Mouse (Mus musculus): ENCODE data around the gene Trim63. TPM values are rescaled to one million over a fixed set of nuclear protein-coding genes. Genes with fewer than 3 reads are reported as not detected.
"Not testable (repeated sequence)": the region's sequence is repeated elsewhere in the genome, so short reads cannot be mapped to it uniquely, and the experiment has no call there.

Gene Trim63
- polyA plus RNA-seq, 1 experiment from 2014 or later = 0.36 TPM

GRCm38 (mm10) chr4:134288397-134289256 lies 26.3 kb upstream of the Trim63 start:
- H3K27me3 ChIP-seq (ENCODE audit: low read depth, poor library complexity, severe bottlenecking) = peaks cover 9% of the 10 kb centered on the region; the same call in 1 of the 2 replicates
- peaks cover 14% of the 10 kb centered on the region for H3K36me3 ChIP-seq
- 57% methylated on average over 11 of the region's 11 CpGs for WGBS
- peak overlapping the region; percentile 95 for H3K4me3 ChIP-seq
- no peak for DNase-seq (ENCODE audit: low spot score)
- no peaks in the 10 kb centered on the region for H3K9me3 ChIP-seq (replicated peaks)
- H3K4me1 ChIP-seq = peaks cover 29% of the 10 kb centered on the region
- H3K27ac ChIP-seq (replicated peaks) = peak overlapping the region; percentile 100

- Histone ChIP-seq H3K4me3 (no peak overlapping the region), H3K4me1 (peaks cover 17% of the 10 kb centered on the region), H3K27me3 (ENCODE audit: low read depth, poor library complexity, severe bottlenecking) (peaks cover 9% of the 10 kb centered on the region; the same call in 1 of the 2 replicates), H3K36me3 (no peaks in the 10 kb centered on the region), H3K27ac (replicated peaks) (no peak overlapping the region), H3K9me3 (replicated peaks) (0 out of 2 replicates have a peak, but pooled peaks cover 4% of the 10 kb centered on the region)
- peak; percentile 81 for DNase-seq (ENCODE audit: low spot score)
- 22% methylated on average over 7 of the region's 7 CpGs for WGBS
Observed at GRCm38 (mm10) chr4:134292067-134292466, 22.9 kb upstream of the Trim63 start.

- DNase-seq (ENCODE audit: low spot score) = no peak
- Histone ChIP-seq H3K36me3 (no peaks in the 10 kb centered on the region), H3K4me3 (no peak overlapping the region)
Observed at GRCm38 (mm10) chr4:134293061-134293691, 21.7 kb upstream of the Trim63 start.

GRCm38 (mm10) chr4:134293692-134294163 lies 21.2 kb upstream of the Trim63 start:
- no peaks in the 10 kb centered on the region for H3K36me3 ChIP-seq
- no peak overlapping the region for H3K4me3 ChIP-seq
- WGBS = 72% methylated on average over 9 of the region's 9 CpGs
- no peak overlapping the region for H3K27ac ChIP-seq (replicated peaks)
- 0 out of 2 replicates have a peak, but pooled peaks cover 4% of the 10 kb centered on the region for H3K9me3 ChIP-seq (replicated peaks)
- peaks cover 5% of the 10 kb centered on the region for H3K4me1 ChIP-seq
- peaks cover 9% of the 10 kb centered on the region; the same call in 1 of the 2 replicates for H3K27me3 ChIP-seq (ENCODE audit: low read depth, poor library complexity, severe bottlenecking)
- DNase-seq (ENCODE audit: low spot score) = no peak

More at GRCm38 (mm10) chr4:134293061-134293691, 21.7 kb upstream of the Trim63 start:
- Histone ChIP-seq H3K4me1 (peaks cover 10% of the 10 kb centered on the region), H3K27ac (replicated peaks) (no peak overlapping the region), H3K27me3 (ENCODE audit: low read depth, poor library complexity, severe bottlenecking) (peaks cover 9% of the 10 kb centered on the region; the same call in 1 of the 2 replicates), H3K9me3 (replicated peaks) (0 out of 2 replicates have a peak, but pooled peaks cover 4% of the 10 kb centered on the region)
- WGBS = 73% methylated on average over 18 of the region's 18 CpGs

GRCm38 (mm10) chr4:134296096-134296495 lies 18.8 kb upstream of the Trim63 start:
- not testable (repeated sequence) for H3K4me1 ChIP-seq; H3K27ac ChIP-seq (replicated peaks); H3K27me3 ChIP-seq (ENCODE audit: low read depth, poor library complexity, severe bottlenecking); H3K9me3 ChIP-seq (replicated peaks); DNase-seq (ENCODE audit: low spot score); H3K36me3 ChIP-seq; H3K4me3 ChIP-seq
- 88% methylated on average over 4 of the region's 4 CpGs for WGBS

- no peak overlapping the region for H3K27ac ChIP-seq (replicated peaks)
- H3K9me3 ChIP-seq (replicated peaks) = 0 out of 2 replicates have a peak, but pooled peaks cover 4% of the 10 kb centered on the region
- WGBS = 92% methylated on average over 4 of the region's 4 CpGs
- no peaks in the 10 kb centered on the region for H3K36me3 ChIP-seq
- no peak for DNase-seq (ENCODE audit: low spot score)
- H3K4me3 ChIP-seq = no peak overlapping the region
- no peaks in the 10 kb centered on the region for H3K4me1 ChIP-seq
- H3K27me3 ChIP-seq (ENCODE audit: low read depth, poor library complexity, severe bottlenecking) = peaks cover 9% of the 10 kb centered on the region; the same call in 1 of the 2 replicates
Observed at GRCm38 (mm10) chr4:134296523-134296922, 18.4 kb upstream of the Trim63 start.

- Histone ChIP-seq H3K27me3 (ENCODE audit: low read depth, poor library complexity, severe bottlenecking) (peaks cover 9% of the 10 kb centered on the region; the same call in 1 of the 2 replicates), H3K9me3 (replicated peaks) (0 out of 2 replicates have a peak, but pooled peaks cover 4% of the 10 kb centered on the region), H3K36me3 (no peaks in the 10 kb centered on the region), H3K27ac (replicated peaks) (no peak overlapping the region), H3K4me1 (no peaks in the 10 kb centered on the region), H3K4me3 (no peak overlapping the region)
- WGBS = 96% methylated on average over 8 of the region's 8 CpGs
- no peak for DNase-seq (ENCODE audit: low spot score)
Observed at GRCm38 (mm10) chr4:134297369-134297768, 17.6 kb upstream of the Trim63 start.

GRCm38 (mm10) chr4:134298626-134299497 lies 16.1 kb upstream of the Trim63 start:
- Histone ChIP-seq H3K36me3 (no peaks in the 10 kb centered on the region), H3K4me3 (no peak overlapping the region), H3K27ac (replicated peaks) (no peak overlapping the region), H3K27me3 (ENCODE audit: low read depth, poor library complexity, severe bottlenecking) (no peaks in the 10 kb centered on the region; the same call in 1 of the 2 replicates), H3K4me1 (no peaks in the 10 kb centered on the region), H3K9me3 (replicated peaks) (0 out of 2 replicates have a peak, but pooled peaks cover 4% of the 10 kb centered on the region)
- WGBS = 79% methylated on average over 19 of the region's 19 CpGs
- DNase-seq (ENCODE audit: low spot score) = no peak

GRCm38 (mm10) chr4:134299498-134299810 lies 15.5 kb upstream of the Trim63 start:
- Histone ChIP-seq H3K27me3 (ENCODE audit: low read depth, poor library complexity, severe bottlenecking) (no peaks in the 10 kb centered on the region; the same call in 1 of the 2 replicates), H3K27ac (replicated peaks) (no peak overlapping the region), H3K36me3 (no peaks in the 10 kb centered on the region), H3K9me3 (replicated peaks) (0 out of 2 replicates have a peak, but pooled peaks cover 4% of the 10 kb centered on the region), H3K4me1 (no peaks in the 10 kb centered on the region), H3K4me3 (no peak overlapping the region)
- no peak for DNase-seq (ENCODE audit: low spot score)
- WGBS = 77% methylated on average over 4 of the region's 4 CpGs

- 87% methylated on average over 9 of the region's 9 CpGs for WGBS
- Histone ChIP-seq H3K4me3 (no peak overlapping the region), H3K27ac (replicated peaks) (no peak overlapping the region), H3K27me3 (ENCODE audit: low read depth, poor library complexity, severe bottlenecking) (no peaks in the 10 kb centered on the region; the same call in 1 of the 2 replicates), H3K36me3 (no peaks in the 10 kb centered on the region), H3K9me3 (replicated peaks) (0 out of 2 replicates have a peak, but pooled peaks cover 4% of the 10 kb centered on the region), H3K4me1 (no peaks in the 10 kb centered on the region)
- no peak for DNase-seq (ENCODE audit: low spot score)
Observed at GRCm38 (mm10) chr4:134300316-134300715, 14.6 kb upstream of the Trim63 start.

GRCm38 (mm10) chr4:134302084-134302483 lies 12.8 kb upstream of the Trim63 start:
- Histone ChIP-seq H3K27me3 (ENCODE audit: low read depth, poor library complexity, severe bottlenecking) (no peaks in the 10 kb centered on the region; the same call in 1 of the 2 replicates), H3K27ac (replicated peaks) (no peak overlapping the region), H3K4me1 (peaks cover 3% of the 10 kb centered on the region), H3K4me3 (no peak overlapping the region), H3K9me3 (replicated peaks) (no peaks in the 10 kb centered on the region), H3K36me3 (no peaks in the 10 kb centered on the region)
- no peak for DNase-seq (ENCODE audit: low spot score)
- WGBS = 92% methylated on average over 5 of the region's 5 CpGs

GRCm38 (mm10) chr4:134306963-134307362 lies 8.0 kb upstream of the Trim63 start:
- peaks cover 14% of the 10 kb centered on the region for H3K4me1 ChIP-seq
- no peak for DNase-seq (ENCODE audit: low spot score)
- H3K9me3 ChIP-seq (replicated peaks) = no peaks in the 10 kb centered on the region
- no peak overlapping the region for H3K4me3 ChIP-seq
- no peaks in the 10 kb centered on the region for H3K36me3 ChIP-seq
- no peaks in the 10 kb centered on the region for H3K27me3 ChIP-seq (ENCODE audit: low read depth, poor library complexity, severe bottlenecking)
- WGBS = 71% methylated on average over 2 of the region's 2 CpGs
- H3K27ac ChIP-seq (replicated peaks) = no peak overlapping the region

Measured in midbrain, embryonic 10.5 days (tissue).